ENCODE assay signal across 32 mouse cellular contexts in genomic region chr17:34094283-34095035, GRCm38 (mm10). TPM values are rescaled to one million over a fixed set of nuclear protein-coding genes. Genes with fewer than 3 reads are reported as not detected.
A peak's percentile ranks its signal among the peaks of the same experiment; 100 is the strongest.
DNase-seq lines count a peak whose midpoint lies in the region; ATAC-seq and TF ChIP-seq lines count a peak whose summit lies in the region.
"Had no signal": no experiment of that assay in that cellular context is flagged by ENCODE, and none has a peak within 500 bp of the region (broad histone marks: within the 10 kb centered on the region; RNA-seq: fewer than 3 reads in every experiment).

No protein-coding gene starts in this region.

- no peak for DNase-seq in kidney, adult 8-10 months
- peak; percentile 42 for DNase-seq in induced T-regulatory cell, adult 2 months (ENCODE audit: low read depth)
- DNase-seq in splenic B cell, adult 2 months (ENCODE audit: low read depth, low spot score): peak; percentile 55
- peak; percentile 54 for DNase-seq in thymus, postnatal 25 days
- DNase-seq in left cerebral cortex, adult 2 months (ENCODE audit: extremely low spot score in 1 of 2, low spot score in 2 of 2): no peak
- DNase-seq in frontal cortex, postnatal 36 days (ENCODE audit: low spot score in 2 of 2): no peak
- DNase-seq in spleen, postnatal 14 days (ENCODE audit: low spot score in 2 of 2): no peak
- DNase-seq: adrenal gland, adult 2 months; cerebellum, adult 2 months; cerebellum, postnatal 36 days; embryo, embryonic 11 days; gastrocnemius, postnatal 36 days; kidney, postnatal 4 days; lung, postnatal 4 days; retina, postnatal 1 day had no signal

- H3K4me3 ChIP-seq in kidney, embryonic 15.5 days (replicated peaks): no peak overlapping the region
- H3K4me3 ChIP-seq in left cerebral cortex, adult 2 months: no peak overlapping the region
- H3K4me3 ChIP-seq: embryonic facial prominence, embryonic 13.5 days; erythroblast, embryonic 14.5 days; forebrain, embryonic 12.5 days; hindbrain, embryonic 15.5 days; lung, embryonic 15.5 days had no signal

- no peaks in the 10 kb centered on the region for H3K27me3 ChIP-seq in kidney, embryonic 15.5 days
- H3K27me3 ChIP-seq in splenic B cell, adult 2 months (ENCODE audit: control insufficient read depth, insufficient read depth, low read length, poor library complexity, severe bottlenecking): no peaks in the 10 kb centered on the region
- H3K27me3 ChIP-seq: CH12.LX; embryonic facial prominence, embryonic 13.5 days; hindbrain, embryonic 15.5 days had no signal

- H3K4me1 ChIP-seq in kidney, embryonic 15.5 days: peaks cover 9% of the 10 kb centered on the region
- H3K4me1 ChIP-seq: hindbrain, embryonic 15.5 days had no signal

- no peak overlapping the region for H3K4me2 ChIP-seq in kidney, embryonic 15.5 days
- H3K4me2 ChIP-seq: forebrain, embryonic 12.5 days; hindbrain, embryonic 15.5 days had no signal

- no peak overlapping the region for H3K9ac ChIP-seq in kidney, embryonic 15.5 days
- H3K9ac ChIP-seq: embryonic facial prominence, embryonic 13.5 days; forebrain, embryonic 12.5 days; hindbrain, embryonic 15.5 days; liver, embryonic 14.5 days; lung, embryonic 15.5 days had no signal

- 81% methylated on average over 27 of the region's 27 CpGs for WGBS in kidney, embryonic 15.5 days

- H3K9me3 ChIP-seq in kidney, embryonic 15.5 days (replicated peaks): no peaks in the 10 kb centered on the region
- H3K9me3 ChIP-seq: embryonic facial prominence, embryonic 13.5 days; forebrain, embryonic 12.5 days; G1E; hindbrain, embryonic 15.5 days; lung, embryonic 15.5 days; midbrain, embryonic 10.5 days had no signal

- peak; percentile 20; the same call in 1 of the 2 replicates for ATAC-seq in kidney, embryonic 15.5 days (replicated peaks; ENCODE audit: low FRiP score)
- ATAC-seq: intestine, postnatal 0 days; Patski had no signal

- no peak for TF ChIP-seq CTCF in left cerebral cortex, adult 2 months (IDR thresholded peaks at IDR 0.05)

- no peaks in the 10 kb centered on the region for H3K36me3 ChIP-seq in kidney, embryonic 15.5 days
- peaks cover 16% of the 10 kb centered on the region for H3K36me3 ChIP-seq in splenic B cell, adult 2 months (ENCODE audit: control insufficient read depth, insufficient read depth, low read length, poor library complexity, severe bottlenecking)
- H3K36me3 ChIP-seq: embryonic facial prominence, embryonic 13.5 days; forebrain, embryonic 12.5 days; G1E; hindbrain, embryonic 15.5 days; lung, embryonic 15.5 days; midbrain, embryonic 10.5 days had no signal

- intact Hi-C loops in left cerebral cortex, adult 2 months (cut with DNase I): no loop called here

- no peak overlapping the region for H3K27ac ChIP-seq in kidney, embryonic 15.5 days
- H3K27ac ChIP-seq in left cerebral cortex, adult 2 months: no peak overlapping the region
- H3K27ac ChIP-seq: embryonic facial prominence, embryonic 13.5 days; forebrain, embryonic 12.5 days; hindbrain, embryonic 15.5 days; liver, embryonic 14.5 days; lung, embryonic 15.5 days had no signal

RNA-seq across cellular contexts. Expression of gene H2-Oa, which starts 2.3 kb away (rescaled TPM):
- 0.39 and 0.64 TPM in 2 replicates for polyA plus RNA-seq in kidney, embryonic 15.5 days (2015; fragmentation: Nextera tagmentation; extraction: Ambion mirVana)
- total RNA-seq in left cerebral cortex, adult 2 months (2021): under 1 TPM in 1 of 2 experiments, not detected in 1; 0.47 TPM
- total RNA-seq: gastrocnemius, adult 18-20 months; gastrocnemius, postnatal 36 days; heart, postnatal 25 days; left cerebral cortex, adult 18-20 months had no signal
- polyA plus RNA-seq: G1E; heart, embryonic 14.5 days; Patski had no signal

RNA-seq across cellular contexts. Expression of gene H2-DMa, which starts 24.9 kb away (rescaled TPM):
- polyA plus RNA-seq in kidney, embryonic 15.5 days (2015; fragmentation: Nextera tagmentation; extraction: Ambion mirVana): 14.8 and 15.9 TPM in 2 replicates
- 10 to 100 TPM; 23.3 to 28.2 TPM for total RNA-seq in left cerebral cortex, adult 2 months (2021)

RNA-seq across cellular contexts. Expression of gene Brd2, which starts 28.0 kb away (rescaled TPM):
- 135 and 140 TPM in 2 replicates for polyA plus RNA-seq in kidney, embryonic 15.5 days (2015; fragmentation: Nextera tagmentation; extraction: Ambion mirVana)
- 100 to 1,000 TPM; 177 to 179 TPM for total RNA-seq in left cerebral cortex, adult 2 months (2021)

RNA-seq across cellular contexts. Expression of gene H2-DMb2, which starts 48.6 kb away (rescaled TPM):
- polyA plus RNA-seq in kidney, embryonic 15.5 days (2015; fragmentation: Nextera tagmentation; extraction: Ambion mirVana): 22.6 and 25.3 TPM in 2 replicates
- total RNA-seq in left cerebral cortex, adult 2 months (2021): under 1 TPM; 0.56 to 0.59 TPM
- total RNA-seq: G1E had no signal
- polyA plus RNA-seq: erythroblast, embryonic 14.5 days; forebrain, embryonic 12.5 days; G1E; midbrain, embryonic 10.5 days; neural tube, embryonic 11.5 days had no signal

RNA-seq across cellular contexts. Expression of gene Col11a2, which starts 55.2 kb away (rescaled TPM):
- polyA plus RNA-seq in kidney, embryonic 15.5 days (2015; fragmentation: Nextera tagmentation; extraction: Ambion mirVana): 2.2 and 6.6 TPM in 2 replicates
- 10 to 100 TPM; 11.3 to 15.2 TPM for total RNA-seq in left cerebral cortex, adult 2 months (2021)

Comparison
In these comparisons a context has a peak if more than half of its experiments do, and no peak if none do; other contexts are left out.
1. DNase-seq: peak in induced T-regulatory cell, adult 2 months (single experiment), splenic B cell, adult 2 months (single experiment) and thymus, postnatal 25 days (single experiment); none in kidney, adult 8-10 months (0 of 2), left cerebral cortex, adult 2 months (0 of 2), frontal cortex, postnatal 36 days (0 of 2) and spleen, postnatal 14 days (0 of 2).